Mouse (Mus musculus) spleen, adult 2 months (tissue): ENCODE results near the gene Sfswap.

Experiments used
- CTCF ChIP-seq: fragments of 200-500 bp; IDR thresholded peaks from 2 replicates; pipeline ENCODE4 v1.5.1; 2011; ENCODE audit warnings: mild to moderate bottlenecking, inconsistent platforms; ENCODE audit not compliant: insufficient read depth, insufficient read length, insufficient replicate concordance; ENCODE audit errors: extremely low read depth
- POLR2A ChIP-seq: fragments of 200-500 bp; IDR thresholded peaks from 2 replicates; pipeline ENCODE4 v1.6.1; 2011; ENCODE audit warnings: low read depth, low read length, inconsistent platforms

DNA sequence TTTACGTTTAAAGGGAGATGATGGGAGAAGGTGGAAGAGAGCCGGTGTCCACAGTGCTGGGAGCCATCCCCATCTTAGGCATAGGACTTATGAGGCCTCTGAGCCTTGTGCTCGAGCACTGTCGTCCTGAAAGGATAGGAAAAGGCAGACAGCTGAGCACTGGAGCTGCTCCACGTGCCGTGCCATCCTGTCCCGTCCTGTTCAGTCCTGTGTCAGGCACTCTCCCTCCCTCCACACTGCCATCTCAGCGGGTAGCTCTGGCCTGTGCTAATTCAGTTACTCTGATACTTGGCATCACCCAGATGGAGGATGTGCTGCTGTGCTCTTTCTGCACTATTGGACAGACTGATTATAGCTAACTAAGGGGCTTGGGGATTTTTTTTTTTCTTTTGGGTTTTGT lies 61.3 kb downstream of the Sfswap start:
- no peak for TF ChIP-seq CTCF
- TF ChIP-seq POLR2A = no peak
